ENCODE assay signal across 8 mouse cellular contexts in the genomic region with DNA sequence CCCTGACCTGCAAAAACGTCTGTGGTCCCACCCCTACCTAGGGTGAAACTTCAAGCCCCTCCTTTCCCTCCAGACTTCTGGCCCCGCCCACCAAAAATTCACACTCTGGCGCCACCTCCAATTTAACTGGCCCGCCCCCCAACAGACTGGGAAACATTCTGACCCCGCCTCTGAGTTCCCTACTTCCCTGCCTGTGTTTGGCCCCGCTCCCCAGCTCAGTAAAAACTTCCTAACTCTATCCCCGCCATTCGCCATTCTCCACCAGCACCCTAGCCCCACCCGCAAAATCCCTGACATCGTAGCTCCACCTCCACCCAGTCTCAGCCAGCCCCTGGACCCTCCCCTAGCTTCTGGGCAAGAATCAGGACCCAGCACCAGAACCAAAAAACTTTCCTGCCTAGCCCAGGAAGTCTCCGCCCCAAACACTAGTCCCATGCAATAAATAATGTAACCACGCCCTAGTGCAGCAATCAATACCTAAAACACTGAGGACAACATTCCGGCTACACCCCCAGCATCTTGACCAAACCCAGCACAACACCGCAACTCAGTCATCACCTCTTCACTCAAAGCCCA. TPM values are rescaled to one million over a fixed set of nuclear protein-coding genes. Genes with fewer than 3 reads are reported as not detected.
DNase-seq lines count a peak whose midpoint lies in the region; ATAC-seq and TF ChIP-seq lines count a peak whose summit lies in the region.

No protein-coding gene starts in this region.

- no peak overlapping the region for H3K9ac ChIP-seq in heart, embryonic 15.5 days
- H3K9ac ChIP-seq in lung, embryonic 15.5 days, result peak overlapping the region; percentile 36

- 0 out of 2 replicates have a peak overlapping the region, but pooled peaks have one; percentile 50 for H3K27ac ChIP-seq in brown adipose tissue, adult 24 weeks (replicated peaks; ENCODE audit: low read depth, low read length)
- peak overlapping the region; percentile 98 for H3K27ac ChIP-seq in heart, embryonic 15.5 days
- peak overlapping the region; percentile 99 for H3K27ac ChIP-seq in lung, embryonic 15.5 days
- H3K27ac ChIP-seq in olfactory bulb, adult 2 months (ENCODE audit: insufficient read depth, low read depth, low read length), result no peak overlapping the region

- WGBS in heart, embryonic 15.5 days, result 3% methylated on average over 14 of the region's 14 CpGs
- WGBS in lung, embryonic 15.5 days, result 2% methylated on average over 14 of the region's 14 CpGs
- WGBS in olfactory bulb, adult 2 months, result 3% methylated on average over 14 of the region's 14 CpGs

- no peaks in the 10 kb centered on the region for H3K9me3 ChIP-seq in heart, embryonic 15.5 days (replicated peaks)
- H3K9me3 ChIP-seq in lung, embryonic 15.5 days, result no peaks in the 10 kb centered on the region

- peak overlapping the region; percentile 75 for H3K4me2 ChIP-seq in heart, embryonic 15.5 days
- H3K4me2 ChIP-seq in lung, embryonic 15.5 days, result peak overlapping the region; percentile 72

- peak overlapping the region; percentile 60 for H3K4me3 ChIP-seq in brown adipose tissue, adult 24 weeks (ENCODE audit: insufficient read depth, low read depth, low read length)
- peak overlapping the region; percentile 87 for H3K4me3 ChIP-seq in heart, embryonic 15.5 days
- peak overlapping the region; percentile 76 for H3K4me3 ChIP-seq in lung, embryonic 15.5 days
- peak overlapping the region; percentile 62 for H3K4me3 ChIP-seq in olfactory bulb, adult 2 months (ENCODE audit: insufficient read depth, low read depth, low read length)

- no peak for TF ChIP-seq POLR2A in olfactory bulb, adult 2 months (IDR thresholded peaks at IDR 0.05; ENCODE audit: insufficient read depth, low read depth, low read length)

- no peaks in the 10 kb centered on the region for H3K4me1 ChIP-seq in brown adipose tissue, adult 24 weeks (ENCODE audit: control insufficient read depth, insufficient read depth, insufficient read length, low read length)
- peaks cover 15% of the 10 kb centered on the region for H3K4me1 ChIP-seq in heart, embryonic 15.5 days (replicated peaks)
- H3K4me1 ChIP-seq in lung, embryonic 15.5 days, result peaks cover 13% of the 10 kb centered on the region; the same call in 1 of the 2 replicates
- peaks cover 16% of the 10 kb centered on the region for H3K4me1 ChIP-seq in olfactory bulb, adult 2 months (ENCODE audit: control insufficient read depth, insufficient read depth, low read length)

- peak; percentile 88 for DNase-seq in ES-CJ7 (ENCODE audit: low read depth, low spot score)
- DNase-seq in fibroblast of lung, adult 2 months (ENCODE audit: low read depth), result peak; percentile 51
- peak; percentile 89 for DNase-seq in kidney, postnatal 10 days
- peak; percentile 72 for DNase-seq in thymus, postnatal 14 days

- no peaks in the 10 kb centered on the region for H3K27me3 ChIP-seq in heart, embryonic 15.5 days
- H3K27me3 ChIP-seq in lung, embryonic 15.5 days, result no peaks in the 10 kb centered on the region

- peak; percentile 47 for ATAC-seq in heart, embryonic 15.5 days (replicated peaks; ENCODE audit: insufficient number of reproducible peaks, insufficient read depth, low FRiP score, low read depth)
- ATAC-seq in lung, embryonic 15.5 days (ENCODE audit: borderline replicate concordance, extremely low read depth, low FRiP score, low TSS enrichment), result peak; percentile 78

- H3K36me3 ChIP-seq in heart, embryonic 15.5 days, result peaks cover 34% of the 10 kb centered on the region
- peaks cover 36% of the 10 kb centered on the region for H3K36me3 ChIP-seq in lung, embryonic 15.5 days

- TF ChIP-seq CTCF in olfactory bulb, adult 2 months (IDR thresholded peaks at IDR 0.05; ENCODE audit: insufficient read depth, low read depth, low read length), result no peak

RNA-seq across cellular contexts. Expression of gene Ccdc9, which starts 1.1 kb away (rescaled TPM):
- polyA plus RNA-seq in brown adipose tissue, adult 24 weeks (2012; ENCODE audit: insufficient read depth, insufficient read length, missing spikeins), result 26.4 and 28.6 TPM in 2 replicates
- polyA plus RNA-seq in heart, embryonic 15.5 days (2015; fragmentation: Nextera tagmentation; extraction: Ambion mirVana), result 14.4 and 18.3 TPM in 2 replicates
- polyA plus RNA-seq in lung, embryonic 15.5 days (2015; fragmentation: Nextera tagmentation; extraction: Ambion mirVana), result 22.4 and 23.0 TPM in 2 replicates
- not detected in 2 replicates for polyA plus RNA-seq in olfactory bulb, adult 2 months (2012; ENCODE audit: insufficient read depth, insufficient read length, low replicate concordance, missing spikeins)

RNA-seq across cellular contexts. Expression of gene Inafm1, which starts 12.1 kb away (rescaled TPM):
- 16.0 and 17.2 TPM in 2 replicates for polyA plus RNA-seq in brown adipose tissue, adult 24 weeks (2012; ENCODE audit: insufficient read depth, insufficient read length, missing spikeins)
- polyA plus RNA-seq in heart, embryonic 15.5 days (2015; fragmentation: Nextera tagmentation; extraction: Ambion mirVana), result 8.8 and 11.1 TPM in 2 replicates
- 14.7 and 16.4 TPM in 2 replicates for polyA plus RNA-seq in lung, embryonic 15.5 days (2015; fragmentation: Nextera tagmentation; extraction: Ambion mirVana)
- not detected in 2 replicates for polyA plus RNA-seq in olfactory bulb, adult 2 months (2012; ENCODE audit: insufficient read depth, insufficient read length, low replicate concordance, missing spikeins)

RNA-seq across cellular contexts. Expression of gene Bbc3, which starts 22.7 kb away (rescaled TPM):
- 5.0 and 10.8 TPM in 2 replicates for polyA plus RNA-seq in brown adipose tissue, adult 24 weeks (2012; ENCODE audit: insufficient read depth, insufficient read length, missing spikeins)
- polyA plus RNA-seq in heart, embryonic 15.5 days (2015; fragmentation: Nextera tagmentation; extraction: Ambion mirVana), result 6.6 and 6.9 TPM in 2 replicates
- polyA plus RNA-seq in lung, embryonic 15.5 days (2015; fragmentation: Nextera tagmentation; extraction: Ambion mirVana), result 10.3 and 12.0 TPM in 2 replicates
- polyA plus RNA-seq in olfactory bulb, adult 2 months (2012; ENCODE audit: insufficient read depth, insufficient read length, low replicate concordance, missing spikeins), result not detected in 2 replicates

RNA-seq across cellular contexts. Expression of gene C5ar1, which starts 26.2 kb away (rescaled TPM):
- polyA plus RNA-seq in brown adipose tissue, adult 24 weeks (2012; ENCODE audit: insufficient read depth, insufficient read length, missing spikeins), result 3.6 and 5.2 TPM in 2 replicates
- polyA plus RNA-seq in heart, embryonic 15.5 days (2015; fragmentation: Nextera tagmentation; extraction: Ambion mirVana), result 2.0 and 4.1 TPM in 2 replicates
- polyA plus RNA-seq in lung, embryonic 15.5 days (2015; fragmentation: Nextera tagmentation; extraction: Ambion mirVana), result 2.5 and 2.7 TPM in 2 replicates
- polyA plus RNA-seq in olfactory bulb, adult 2 months (2012; ENCODE audit: insufficient read depth, insufficient read length, low replicate concordance, missing spikeins), result not detected in 2 replicates

RNA-seq across cellular contexts. Expression of gene C5ar2, which starts 41.6 kb away (rescaled TPM):
- 0.40 and 0.46 TPM in 2 replicates for polyA plus RNA-seq in brown adipose tissue, adult 24 weeks (2012; ENCODE audit: insufficient read depth, insufficient read length, missing spikeins)
- 0.76 and 1.1 TPM in 2 replicates for polyA plus RNA-seq in heart, embryonic 15.5 days (2015; fragmentation: Nextera tagmentation; extraction: Ambion mirVana)
- 0.18 and 0.36 TPM in 2 replicates for polyA plus RNA-seq in lung, embryonic 15.5 days (2015; fragmentation: Nextera tagmentation; extraction: Ambion mirVana)
- not detected in 2 replicates for polyA plus RNA-seq in olfactory bulb, adult 2 months (2012; ENCODE audit: insufficient read depth, insufficient read length, low replicate concordance, missing spikeins)
